Mouse (Mus musculus) hindbrain, embryonic 14.5 days (tissue): Measurements from ENCODE around the gene Prkce. TPM values are rescaled to one million over a fixed set of nuclear protein-coding genes. Genes with fewer than 3 reads are reported as not detected.
A peak's percentile ranks its signal among the peaks of the same experiment; 100 is the strongest.

Experiments used
- ATAC-seq: fragments of 200-750 bp; cut with Nextera tagmentation; 2 replicates; pipeline ENCODE4 v1.8.0; 2017; ENCODE audit warnings: moderate number of reproducible peaks, mild to moderate bottlenecking, moderate TSS enrichment, moderate library complexity; ENCODE audit not compliant: low FRiP score
- DNase-seq: peaks from one replicate; pipeline ENCODE4 v3.0.0-alpha.2; 2015; ENCODE audit warnings: low spot score
- H3K27ac ChIP-seq: fragments of 300-500 bp; sonication (generic); 2 replicates; pipeline ENCODE4 v1.5.1; 2014; ENCODE audit warnings: mild to moderate bottlenecking, moderate library complexity
- H3K27me3 ChIP-seq: fragments of 300-500 bp; sonication (generic); 2 replicates; pipeline ENCODE4 v1.6.1; 2014; ENCODE audit warnings: mild to moderate bottlenecking, low read length, mixed read lengths; ENCODE audit not compliant: control insufficient read depth, insufficient read depth
- H3K36me3 ChIP-seq: fragments of 300-500 bp; sonication (generic); replicated peaks from 2 replicates; pipeline ENCODE4 v1.6.1; 2014; ENCODE audit not compliant: control insufficient read depth, insufficient read depth
- H3K4me1 ChIP-seq: fragments of 300-500 bp; sonication (generic); replicated peaks from 2 replicates; pipeline ENCODE4 v1.6.1; 2014; ENCODE audit warnings: antibody characterized with exemption, low read length, mixed read lengths; ENCODE audit not compliant: control insufficient read depth, insufficient read depth
- H3K4me2 ChIP-seq: fragments of 300-500 bp; sonication (generic); replicated peaks from 2 replicates; pipeline ENCODE4 v1.6.1; 2014; ENCODE audit warnings: mild to moderate bottlenecking, moderate library complexity
- H3K4me3 ChIP-seq: fragments of 300-500 bp; sonication (generic); replicated peaks from 2 replicates; pipeline ENCODE4 v1.5.1; 2014; ENCODE audit warnings: mild to moderate bottlenecking, low read length
- H3K9ac ChIP-seq: fragments of 300-500 bp; sonication (generic); 2 replicates; pipeline ENCODE4 v1.6.1; 2014
- H3K9me3 ChIP-seq: fragments of 300-500 bp; sonication (generic); 2 replicates; pipeline ENCODE4 v1.6.1; 2016; ENCODE audit warnings: low read length; ENCODE audit not compliant: control insufficient read depth
- whole genome bisulfite sequencing: fragments of 180-500 bp; shearing (Covaris S2); extraction: QIAGEN DNeasy Blood & Tissue Kit; methylation state at CpG from one replicate; pipeline ENCODE4 v1.1.7; 2014; 5-methylcytosine and 5-hydroxymethylcytosine counted together
- polyA plus RNA-seq: library from polyadenylated mRNA; unstranded; fragments of >200 nt; fragmentation: Nextera tagmentation; extraction: Ambion mirVana; gene quantifications from 2 replicates; pipeline ENCODE4 v1.2.1, GENCODE M21; 2014

The Prkce gene
- polyA plus RNA-seq, 1 experiment from 2014 or later, result 38.7 TPM

DNA sequence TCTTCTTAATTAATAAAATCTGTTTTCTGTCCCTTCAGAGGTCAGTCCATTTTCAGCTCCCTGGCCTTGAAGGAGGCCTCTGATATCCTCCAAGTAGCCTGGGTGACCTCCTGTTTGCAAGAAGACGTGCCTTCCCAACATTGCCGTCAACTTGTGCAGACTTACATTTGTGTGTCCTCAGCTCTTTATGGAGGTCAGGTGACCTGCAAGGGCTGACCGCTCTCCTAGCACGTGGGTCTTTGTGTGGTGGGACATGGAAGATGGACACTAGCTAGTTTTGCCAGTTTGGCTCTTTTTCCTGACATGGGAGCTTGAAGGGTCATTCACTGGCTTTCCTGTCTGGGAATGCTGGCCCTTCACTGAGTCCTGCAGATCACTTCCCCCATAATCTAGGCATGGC is 440.4 kb downstream of the Prkce start:
- H3K4me1 ChIP-seq, result no peaks in the 10 kb centered on the region
- ATAC-seq (no peak), DNase-seq (no peak)
- H3K4me2 ChIP-seq, result no peak overlapping the region
- H3K27ac ChIP-seq, result no peak overlapping the region
- 91% methylated on average over 4 of the region's 4 CpGs for WGBS
- no peak overlapping the region for H3K9ac ChIP-seq
- no peak overlapping the region for H3K4me3 ChIP-seq
- H3K9me3 ChIP-seq, result no peaks in the 10 kb centered on the region
- no peaks in the 10 kb centered on the region for H3K36me3 ChIP-seq
- H3K27me3 ChIP-seq, result no peaks in the 10 kb centered on the region

DNA sequence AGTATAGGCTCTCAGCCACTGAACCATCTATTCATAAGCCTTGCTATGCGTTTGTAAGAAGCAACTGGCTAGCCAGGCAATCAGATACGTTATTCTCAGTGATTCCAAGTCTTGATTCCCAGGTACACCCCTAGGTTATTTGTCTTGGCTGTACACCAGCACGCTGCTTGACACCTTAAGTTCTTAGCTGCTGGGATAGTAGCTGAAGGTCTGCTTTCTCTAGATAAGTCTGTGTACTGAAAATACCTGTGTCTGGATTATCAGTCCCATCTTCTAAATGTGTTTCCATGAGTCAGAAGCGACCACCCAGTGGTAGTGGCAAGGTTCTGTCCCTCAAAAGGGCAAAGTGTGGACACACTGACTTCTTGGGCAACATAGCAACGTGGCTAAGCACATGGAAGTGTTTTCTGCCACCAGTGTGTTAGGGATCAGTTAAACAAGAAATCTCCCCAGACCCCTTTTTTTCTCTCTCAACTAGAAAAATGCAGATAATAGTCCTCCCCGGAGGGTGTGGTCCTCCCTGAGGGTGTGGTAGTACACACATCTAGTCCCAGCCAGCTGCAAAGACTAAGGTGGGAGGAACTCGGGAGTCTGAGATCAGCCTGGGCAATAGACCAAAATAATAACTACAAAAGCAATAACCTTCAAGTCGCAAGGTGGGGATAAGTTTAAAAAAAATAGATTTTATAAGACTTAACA is 442.8 kb downstream of the Prkce start:
- Histone ChIP-seq H3K4me2 (no peak overlapping the region), H3K4me1 (no peaks in the 10 kb centered on the region), H3K27me3 (no peaks in the 10 kb centered on the region), H3K36me3 (no peaks in the 10 kb centered on the region), H3K4me3 (no peak overlapping the region), H3K27ac (no peak overlapping the region), H3K9ac (no peak overlapping the region), H3K9me3 (no peaks in the 10 kb centered on the region)
- 83% methylated on average over 8 of the region's 8 CpGs for WGBS
- no peak for ATAC-seq
- no peak for DNase-seq

DNA sequence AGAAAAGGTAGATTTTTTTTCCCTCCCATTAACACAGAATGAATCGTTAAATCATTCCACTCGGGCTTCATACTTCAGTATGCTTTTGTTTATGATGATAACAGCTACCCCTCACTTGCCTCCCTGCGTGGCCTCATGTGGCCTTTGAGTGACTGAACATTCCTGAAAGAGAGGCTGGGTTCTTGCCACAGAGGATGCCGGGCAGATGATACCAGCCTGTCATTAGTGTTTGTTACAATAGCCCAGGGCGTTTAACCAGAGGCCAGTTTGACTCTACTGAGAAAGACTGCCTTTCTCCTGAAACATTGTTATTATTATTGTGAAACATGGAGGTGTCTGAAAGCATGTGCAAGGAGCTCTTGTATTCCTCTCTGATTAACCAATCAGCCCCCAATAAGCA is 444.2 kb downstream of the Prkce start:
- WGBS, result 61% methylated on average over 5 of the region's 5 CpGs
- no peaks in the 10 kb centered on the region for H3K36me3 ChIP-seq
- no peak overlapping the region for H3K4me3 ChIP-seq
- H3K27me3 ChIP-seq, result no peaks in the 10 kb centered on the region
- no peak for ATAC-seq
- H3K9ac ChIP-seq, result no peak overlapping the region
- H3K9me3 ChIP-seq, result no peaks in the 10 kb centered on the region
- no peak for DNase-seq
- H3K4me2 ChIP-seq, result no peak overlapping the region
- H3K27ac ChIP-seq, result no peak overlapping the region
- no peaks in the 10 kb centered on the region for H3K4me1 ChIP-seq

DNA sequence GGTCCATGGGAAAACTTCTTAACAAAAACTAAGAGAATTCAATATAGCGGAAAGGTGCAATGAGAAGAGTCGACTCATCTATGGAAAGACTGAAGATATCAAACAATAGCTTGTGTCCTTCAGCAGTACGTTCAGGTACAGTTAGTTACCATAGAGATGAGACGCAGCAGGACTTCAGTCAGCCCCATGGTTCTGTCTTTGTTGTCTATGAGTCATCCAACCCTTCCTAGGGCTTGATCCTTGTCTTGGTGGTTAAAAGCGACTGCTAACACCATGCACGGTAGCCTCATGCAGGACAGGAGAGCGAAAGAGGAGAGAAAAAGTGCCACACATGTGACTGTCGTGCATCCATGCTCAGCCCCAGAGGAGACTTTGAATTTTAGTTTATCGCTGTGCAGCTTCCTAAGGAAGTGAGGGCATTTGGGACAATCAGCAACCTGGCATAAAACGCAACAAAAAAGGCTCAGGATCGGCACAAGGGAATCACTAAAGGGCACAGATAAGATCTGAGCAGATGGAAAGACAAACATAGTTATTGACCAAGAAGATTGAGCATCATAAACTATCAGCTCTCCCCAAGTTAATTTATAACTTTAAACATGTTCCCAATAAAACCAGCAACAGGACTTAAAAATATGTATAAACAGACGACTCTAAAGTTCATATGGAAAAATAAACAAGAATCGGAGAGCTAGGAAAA is 448.2 kb downstream of the Prkce start:
- no peak for DNase-seq
- no peaks in the 10 kb centered on the region for H3K27me3 ChIP-seq
- no peaks in the 10 kb centered on the region for H3K36me3 ChIP-seq
- H3K4me1 ChIP-seq, result no peaks in the 10 kb centered on the region
- WGBS, result 88% methylated on average over 13 of the region's 13 CpGs
- no peak overlapping the region for H3K27ac ChIP-seq
- ATAC-seq, result no peak
- no peak overlapping the region for H3K9ac ChIP-seq
- no peak overlapping the region for H3K4me3 ChIP-seq
- H3K9me3 ChIP-seq, result no peaks in the 10 kb centered on the region
- no peak overlapping the region for H3K4me2 ChIP-seq

DNA sequence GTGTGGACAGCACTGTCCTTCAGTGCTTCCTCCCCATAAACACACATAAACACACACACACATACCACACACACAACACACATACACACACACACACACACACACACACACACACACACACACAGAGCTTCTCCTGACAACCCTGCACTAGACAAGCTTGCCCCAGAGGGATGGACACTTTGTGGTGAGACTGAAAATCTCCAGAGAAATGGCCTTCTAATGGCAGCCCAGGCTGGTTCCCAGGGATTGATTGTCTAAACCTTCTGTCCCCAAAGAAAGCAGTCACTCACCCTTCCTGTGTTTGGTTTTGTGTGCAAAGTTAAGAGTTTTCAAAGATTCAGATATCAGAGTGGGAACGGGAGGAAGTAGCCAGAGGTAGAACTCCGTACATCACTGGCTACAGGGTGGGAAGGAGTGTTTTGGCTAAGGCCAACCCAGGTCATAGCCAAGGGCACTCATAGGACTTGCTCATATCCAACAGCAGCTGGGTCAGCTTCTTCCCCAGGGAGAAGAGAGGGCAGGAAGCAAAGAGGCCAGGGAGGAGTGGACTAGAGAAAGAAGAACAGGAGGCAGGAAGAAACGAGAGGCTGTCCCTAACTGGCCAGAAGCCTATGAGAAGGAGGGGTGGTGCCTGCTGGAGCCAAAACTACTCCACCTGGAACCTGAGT is 450.1 kb downstream of the Prkce start:
- H3K27me3 ChIP-seq, result no peaks in the 10 kb centered on the region
- 73% methylated on average over 3 of the region's 3 CpGs for whole genome bisulfite sequencing

DNA sequence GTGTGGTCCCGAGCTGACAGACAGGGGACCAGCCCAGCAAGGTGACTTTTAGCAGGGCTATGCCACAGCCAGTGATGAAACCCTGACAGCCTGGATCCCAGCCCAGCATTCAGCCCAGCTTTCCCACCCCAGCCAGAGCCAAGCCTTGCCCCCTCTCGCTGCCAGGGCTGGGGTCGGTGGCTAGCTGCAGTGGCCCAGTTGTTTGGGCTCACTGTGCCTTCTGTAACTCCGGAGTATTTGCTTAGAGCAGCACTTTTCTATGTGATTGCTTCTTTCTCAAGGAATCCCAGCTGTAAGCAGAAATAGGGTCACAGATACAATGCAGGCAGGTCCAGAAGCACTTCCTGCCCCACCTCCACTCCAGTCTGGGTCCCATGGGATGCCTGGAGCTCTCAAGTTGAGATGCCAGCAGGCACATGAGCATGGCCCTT is 450.9 kb downstream of the Prkce start:
- no peak overlapping the region for H3K4me2 ChIP-seq
- no peaks in the 10 kb centered on the region for H3K27me3 ChIP-seq
- H3K9me3 ChIP-seq, result no peaks in the 10 kb centered on the region
- H3K4me3 ChIP-seq, result no peak overlapping the region
- H3K36me3 ChIP-seq, result peaks cover 6% of the 10 kb centered on the region; the same call in 1 of the 2 replicates
- no peaks in the 10 kb centered on the region for H3K4me1 ChIP-seq
- ATAC-seq, result no peak
- peak overlapping the region; percentile 41; the same call in 1 of the 2 replicates for H3K27ac ChIP-seq
- WGBS, result 63% methylated on average over 4 of the region's 4 CpGs
- DNase-seq, result no peak
- no peak overlapping the region for H3K9ac ChIP-seq

More for the DNA sequence above, 450.1 kb downstream of the Prkce start:
- DNase-seq (no peak), ATAC-seq (no peak)
- Histone ChIP-seq H3K9me3 (no peaks in the 10 kb centered on the region), H3K4me2 (no peak overlapping the region), H3K4me3 (no peak overlapping the region), H3K4me1 (no peaks in the 10 kb centered on the region), H3K36me3 (peaks cover 6% of the 10 kb centered on the region; the same call in 1 of the 2 replicates), H3K9ac (no peak overlapping the region), H3K27ac (peak overlapping the region; percentile 41; the same call in 1 of the 2 replicates)

DNA sequence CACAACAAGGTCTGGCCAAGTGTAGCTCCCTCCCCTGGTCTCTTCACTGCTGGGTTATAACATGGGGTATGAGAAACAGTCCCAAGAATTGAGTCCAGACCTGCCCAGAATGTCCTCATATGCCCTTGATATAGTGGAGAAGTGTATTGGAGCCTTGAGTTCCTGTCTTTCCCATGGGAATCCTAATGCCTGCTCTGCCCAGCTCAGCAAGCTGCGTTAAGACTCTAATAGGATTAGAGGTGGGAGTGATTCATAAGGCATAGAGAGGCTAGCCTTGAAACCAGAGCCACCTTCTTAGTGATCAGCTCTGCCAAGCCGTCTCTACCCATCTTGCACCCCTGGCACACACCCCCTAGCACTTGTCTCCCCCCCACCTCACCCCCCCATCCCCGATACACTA is 455.3 kb downstream of the Prkce start:
- H3K27ac ChIP-seq, result no peak overlapping the region
- H3K36me3 ChIP-seq, result peaks cover 6% of the 10 kb centered on the region; the same call in 1 of the 2 replicates
- no peak overlapping the region for H3K9ac ChIP-seq
- no peak for ATAC-seq
- H3K4me2 ChIP-seq, result no peak overlapping the region
- H3K4me3 ChIP-seq, result no peak overlapping the region
- H3K4me1 ChIP-seq, result no peaks in the 10 kb centered on the region
- no peaks in the 10 kb centered on the region for H3K9me3 ChIP-seq
- DNase-seq, result no peak
- no peaks in the 10 kb centered on the region for H3K27me3 ChIP-seq
- WGBS, result 67% methylated on average over 3 of the region's 3 CpGs

DNA sequence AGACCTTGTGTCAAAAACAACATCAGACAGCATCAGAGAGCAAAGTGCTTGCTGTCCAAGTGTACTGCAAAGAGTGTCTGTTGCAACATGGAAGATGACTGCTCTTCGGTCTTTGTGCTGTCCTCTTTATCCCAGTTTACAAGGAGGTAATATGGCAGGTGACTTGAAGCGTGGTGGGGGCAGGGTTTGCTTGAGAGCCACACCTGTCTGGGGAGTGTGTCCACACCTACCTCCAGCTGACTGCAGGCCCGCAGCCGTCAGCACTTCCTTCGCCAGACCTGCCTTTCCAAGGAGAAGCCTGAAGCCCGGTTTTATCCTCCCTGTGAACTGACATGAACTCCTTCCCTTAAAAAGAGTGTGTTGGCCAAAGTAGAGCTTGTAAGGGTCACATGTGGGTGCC is 458.9 kb downstream of the Prkce start:
- Histone ChIP-seq H3K4me3 (no peak overlapping the region), H3K27me3 (no peaks in the 10 kb centered on the region), H3K4me1 (no peaks in the 10 kb centered on the region), H3K4me2 (no peak overlapping the region), H3K27ac (no peak overlapping the region), H3K9me3 (no peaks in the 10 kb centered on the region), H3K9ac (no peak overlapping the region), H3K36me3 (peaks cover 8% of the 10 kb centered on the region; the same call in 1 of the 2 replicates)
- no peak for DNase-seq
- WGBS, result 92% methylated on average over 6 of the region's 6 CpGs
- ATAC-seq, result no peak

DNA sequence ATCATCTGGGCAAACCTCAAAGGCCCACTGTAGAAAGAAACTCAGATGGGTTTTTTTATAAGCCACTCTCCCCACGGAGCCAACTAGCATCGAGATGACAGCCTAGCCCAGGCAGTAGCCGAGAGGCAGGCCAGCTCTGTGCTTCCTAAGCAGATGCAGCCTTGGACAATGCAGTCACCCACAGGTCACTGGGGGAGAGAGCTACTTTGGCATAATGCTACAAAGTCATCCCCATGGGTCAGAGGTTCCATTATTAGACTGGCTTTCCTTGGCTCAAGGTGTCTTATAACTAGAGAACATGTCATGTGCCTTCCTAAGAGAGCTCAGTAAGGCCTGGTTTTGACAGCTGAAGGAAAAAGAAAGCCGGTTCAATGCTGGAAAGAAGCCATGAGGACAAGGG is 465.5 kb downstream of the Prkce start:
- Histone ChIP-seq H3K9ac (no peak overlapping the region), H3K4me1 (no peaks in the 10 kb centered on the region), H3K27ac (no peak overlapping the region), H3K4me3 (no peak overlapping the region), H3K9me3 (no peaks in the 10 kb centered on the region), H3K36me3 (peaks cover 8% of the 10 kb centered on the region; the same call in 1 of the 2 replicates), H3K4me2 (no peak overlapping the region), H3K27me3 (no peaks in the 10 kb centered on the region)
- WGBS, result 63% methylated on average over 4 of the region's 4 CpGs
- DNase-seq, result no peak
- no peak for ATAC-seq
